Mouse (Mus musculus) brain, adult 2 months (tissue): ENCODE measurements around the gene Tsg101.
"Not testable (repeated sequence)": the region's sequence is repeated elsewhere in the genome, so short reads cannot be mapped to it uniquely, and the experiment has no call there.

Experiments used
- DNase-seq: peaks from one replicate; pipeline ENCODE4 v3.0.0; 2011; ENCODE audit warnings: low read depth, low spot score

Gene Tsg101

GRCm38 (mm10) chr7:46919551-46920176, at the start of gene Tsg101:
Gene Tsg101, minus strand, starts transcription at chr7:46919969.
- DNase-seq: peak; percentile 95

- no peak for DNase-seq
Measured at GRCm38 (mm10) chr7:46964070-46964469, 44.3 kb upstream of the Tsg101 start.

- DNase-seq: peak; percentile 84
Measured at GRCm38 (mm10) chr7:46962806-46963618, 43.2 kb upstream of the Tsg101 start.

GRCm38 (mm10) chr7:46962132-46962531, 42.4 kb upstream of the Tsg101 start:
- DNase-seq: no peak

GRCm38 (mm10) chr7:46960991-46961390, 41.2 kb upstream of the Tsg101 start:
- DNase-seq: no peak

GRCm38 (mm10) chr7:46958853-46959252, 39.1 kb upstream of the Tsg101 start:
- DNase-seq: no peak

- DNase-seq: peak; percentile 98
Measured at GRCm38 (mm10) chr7:46957831-46958691, 38.3 kb upstream of the Tsg101 start, which contains the start of gene Uevld. Gene Uevld, minus strand, starts transcription at chr7:46958527.

GRCm38 (mm10) chr7:46935847-46936246, 16.1 kb upstream of the Tsg101 start:
- peak; percentile 61 for DNase-seq

GRCm38 (mm10) chr7:46934788-46935187, 15.0 kb upstream of the Tsg101 start:
- DNase-seq: no peak

- no peak for DNase-seq
Measured at GRCm38 (mm10) chr7:46931370-46931769, 11.6 kb upstream of the Tsg101 start.

- no peak for DNase-seq
Measured at GRCm38 (mm10) chr7:46928291-46928690, 8.5 kb upstream of the Tsg101 start.

GRCm38 (mm10) chr7:46922075-46922474, 2.3 kb upstream of the Tsg101 start:
- DNase-seq: no peak

- DNase-seq: no peak
Measured at GRCm38 (mm10) chr7:46918678-46919371, 944 bp downstream of the Tsg101 start.

- DNase-seq: no peak
Measured at GRCm38 (mm10) chr7:46916376-46916775, 3.4 kb downstream of the Tsg101 start.

- DNase-seq: no peak
Measured at GRCm38 (mm10) chr7:46911250-46911649, 8.5 kb downstream of the Tsg101 start.

GRCm38 (mm10) chr7:46899343-46899742, 20.4 kb downstream of the Tsg101 start:
- no peak for DNase-seq

GRCm38 (mm10) chr7:46895511-46895910, 24.3 kb downstream of the Tsg101 start:
- DNase-seq: no peak

GRCm38 (mm10) chr7:46883304-46883703, 36.5 kb downstream of the Tsg101 start:
- DNase-seq: no peak

GRCm38 (mm10) chr7:46881941-46882340, 37.8 kb downstream of the Tsg101 start:
- not testable (repeated sequence) for DNase-seq

- no peak for DNase-seq
Measured at GRCm38 (mm10) chr7:46880992-46881391, 38.8 kb downstream of the Tsg101 start.

GRCm38 (mm10) chr7:46879851-46880250, 39.9 kb downstream of the Tsg101 start:
- DNase-seq: no peak
